Mouse (Mus musculus) heart, postnatal 0 days (tissue): ENCODE measurements around the gene Ap2m1. TPM values are rescaled to one million over a fixed set of nuclear protein-coding genes. Genes with fewer than 3 reads are reported as not detected.

Experiments
- ATAC-seq: fragments of 200-750 bp; cut with Nextera tagmentation; 2 replicates; pipeline ENCODE4 v1.8.0; 2017; ENCODE audit warnings: low read depth, moderate number of reproducible peaks, moderate library complexity; ENCODE audit not compliant: insufficient read depth
- DNase-seq: peaks from one replicate; pipeline ENCODE4 v3.0.0-alpha.2; 2016; ENCODE audit warnings: low spot score
- H3K27ac ChIP-seq: fragments of 300-500 bp; sonication (generic); 2 replicates; pipeline ENCODE4 v1.5.1; 2014; ENCODE audit warnings: low read depth, mild to moderate bottlenecking
- H3K27me3 ChIP-seq: fragments of 300-500 bp; sonication (generic); 2 replicates; pipeline ENCODE4 v1.6.1; 2014; ENCODE audit warnings: low read length, mixed read lengths; ENCODE audit not compliant: control insufficient read depth, insufficient read depth
- H3K36me3 ChIP-seq: fragments of 300-500 bp; sonication (generic); replicated peaks from 2 replicates; pipeline ENCODE4 v1.6.1; 2014; ENCODE audit warnings: low read length, mixed read lengths; ENCODE audit not compliant: control insufficient read depth, insufficient read depth
- H3K4me1 ChIP-seq: fragments of 300-500 bp; sonication (generic); 2 replicates; pipeline ENCODE4 v1.6.1; 2014; ENCODE audit warnings: antibody characterized with exemption; ENCODE audit not compliant: control insufficient read depth, insufficient read depth
- H3K4me2 ChIP-seq: fragments of 300-500 bp; sonication (generic); 2 replicates; pipeline ENCODE4 v1.6.1; 2014; ENCODE audit warnings: low read depth, mild to moderate bottlenecking, low read length, moderate library complexity
- H3K4me3 ChIP-seq: fragments of 300-500 bp; sonication (generic); 2 replicates; pipeline ENCODE4 v1.5.1; 2014; ENCODE audit warnings: low read depth, low read length
- H3K9ac ChIP-seq: fragments of 300-500 bp; sonication (generic); replicated peaks from 2 replicates; pipeline ENCODE4 v1.6.1; 2014; ENCODE audit warnings: low read depth, low read length, mixed read lengths
- H3K9me3 ChIP-seq: fragments of 300-500 bp; sonication (generic); replicated peaks from 2 replicates; pipeline ENCODE4 v1.6.1; 2016; ENCODE audit warnings: low read length; ENCODE audit not compliant: control insufficient read depth
- CTCF ChIP-seq: IDR thresholded peaks from 2 replicates; pipeline ENCODE4 v1.5.1; 2016; ENCODE audit warnings: antibody characterized with exemption, control low read depth, low read depth
- EP300 ChIP-seq: IDR thresholded peaks from 2 replicates; pipeline ENCODE4 v1.6.1; 2016; ENCODE audit warnings: antibody characterized with exemption, low read depth
- WGBS: fragments of 180-500 bp; shearing (Covaris S2); extraction: QIAGEN DNeasy Blood & Tissue Kit; methylation state at CpG from one replicate; pipeline ENCODE4 v1.1.7; 2014; 5-methylcytosine and 5-hydroxymethylcytosine counted together
- polyA plus RNA-seq: library from polyadenylated mRNA; unstranded; fragments of >200 nt; fragmentation: Nextera tagmentation; extraction: Ambion mirVana; gene quantifications from 2 replicates; pipeline ENCODE4 v1.2.1, GENCODE M21; 2015
- total RNA-seq: library from RNA; depleted of rRNA; stranded (reverse); fragments of >200 nt; gene quantifications from 2 replicates; pipeline ENCODE4 v1.2.3, GENCODE M21; 2014; ENCODE audit warnings: low replicate concordance

Ap2m1 gene
- total and polyA plus RNA-seq, 2 experiments from 2014 or later: 363 to 429 TPM

DNA sequence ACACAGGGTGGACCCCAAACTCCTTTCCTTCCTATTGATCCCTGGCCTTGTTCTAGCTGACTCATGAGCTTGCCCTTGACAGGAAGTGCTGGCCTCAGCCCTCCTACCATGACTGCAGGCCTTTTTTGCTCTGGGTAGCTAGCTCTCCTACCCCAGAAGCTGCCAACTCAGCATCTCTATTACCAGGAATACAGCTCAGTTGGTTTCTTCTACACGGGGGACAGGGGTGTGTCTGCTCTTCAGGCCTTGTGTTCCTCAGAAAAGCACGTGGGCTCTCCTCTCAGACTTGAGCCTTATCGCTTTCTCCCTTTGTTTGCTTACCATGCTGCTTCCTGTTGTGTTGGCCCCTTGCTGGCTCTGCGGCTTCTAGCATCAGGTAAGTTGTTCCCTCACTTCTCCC lies 5.2 kb downstream of the Ap2m1 start:
- peaks cover 21% of the 10 kb centered on the region for H3K4me1 ChIP-seq
- ATAC-seq (no peak), DNase-seq (no peak)
- peaks cover 69% of the 10 kb centered on the region for H3K36me3 ChIP-seq
- WGBS: 64% methylated on average over 4 of the region's 4 CpGs
- TF ChIP-seq EP300: no peak
- TF ChIP-seq CTCF: no peak
- no peak overlapping the region for H3K27ac ChIP-seq
- no peak overlapping the region for H3K4me3 ChIP-seq
- no peaks in the 10 kb centered on the region for H3K27me3 ChIP-seq
- H3K4me2 ChIP-seq: no peak overlapping the region
- no peaks in the 10 kb centered on the region for H3K9me3 ChIP-seq
- H3K9ac ChIP-seq: no peak overlapping the region

DNA sequence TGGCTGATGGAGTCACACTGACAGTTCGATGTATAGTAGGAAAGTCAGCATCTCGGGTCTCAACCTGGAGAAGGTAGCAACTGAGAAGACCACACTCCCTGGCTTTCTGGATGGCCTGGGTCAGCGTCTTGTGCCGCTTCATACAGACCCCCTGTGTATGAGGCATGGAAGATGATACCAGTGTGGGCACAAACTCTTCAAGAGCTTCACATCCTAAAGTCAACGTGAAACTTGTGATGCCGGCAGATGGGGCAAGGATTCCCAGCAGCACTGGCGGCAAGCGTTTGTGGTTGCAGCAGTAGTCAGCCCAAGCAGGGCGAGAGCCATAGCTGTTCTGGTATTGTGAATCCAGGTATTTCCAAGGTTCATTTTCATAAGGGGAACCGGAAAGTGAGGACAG lies 10.4 kb downstream of the Ap2m1 start:
- Histone ChIP-seq H3K36me3 (peaks cover 53% of the 10 kb centered on the region), H3K4me1 (peaks cover 13% of the 10 kb centered on the region), H3K27ac (no peak overlapping the region), H3K4me2 (no peak overlapping the region), H3K27me3 (no peaks in the 10 kb centered on the region), H3K9me3 (no peaks in the 10 kb centered on the region), H3K9ac (no peak overlapping the region), H3K4me3 (no peak overlapping the region)
- TF ChIP-seq EP300 (no peak), CTCF (no peak)
- ATAC-seq: no peak
- 88% methylated on average over 10 of the region's 10 CpGs for WGBS
- DNase-seq: no peak

DNA sequence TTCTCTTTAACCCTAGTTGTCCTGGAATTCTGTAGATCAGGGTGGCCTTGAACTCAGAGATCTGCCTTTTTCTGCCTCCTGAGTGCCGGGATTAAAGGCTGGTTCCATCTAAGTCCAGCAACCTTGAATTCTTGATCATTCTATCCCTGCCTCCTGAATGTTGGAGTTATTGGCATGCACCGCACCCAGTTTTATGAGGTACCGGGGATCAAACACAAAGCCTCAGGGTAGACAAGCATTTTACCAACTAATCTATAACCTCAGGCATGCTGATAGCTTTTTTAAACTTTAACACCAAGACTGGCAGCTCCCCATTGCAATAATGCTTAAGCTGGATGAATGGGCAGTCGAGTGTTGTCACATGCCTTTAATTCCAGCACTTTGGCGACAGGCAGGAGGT lies 12.1 kb downstream of the Ap2m1 start:
- Histone ChIP-seq H3K4me1 (peaks cover 13% of the 10 kb centered on the region), H3K27ac (peak overlapping the region; percentile 44), H3K27me3 (no peaks in the 10 kb centered on the region), H3K9me3 (no peaks in the 10 kb centered on the region), H3K4me2 (peak overlapping the region; percentile 87), H3K4me3 (peak overlapping the region; percentile 73), H3K36me3 (peaks cover 51% of the 10 kb centered on the region), H3K9ac (peak overlapping the region; percentile 51; the same call in 1 of the 2 replicates)
- WGBS: 37% methylated on average over 5 of the region's 5 CpGs
- TF ChIP-seq CTCF (no peak), EP300 (no peak)
- DNase-seq (no peak), ATAC-seq (no peak)

DNA sequence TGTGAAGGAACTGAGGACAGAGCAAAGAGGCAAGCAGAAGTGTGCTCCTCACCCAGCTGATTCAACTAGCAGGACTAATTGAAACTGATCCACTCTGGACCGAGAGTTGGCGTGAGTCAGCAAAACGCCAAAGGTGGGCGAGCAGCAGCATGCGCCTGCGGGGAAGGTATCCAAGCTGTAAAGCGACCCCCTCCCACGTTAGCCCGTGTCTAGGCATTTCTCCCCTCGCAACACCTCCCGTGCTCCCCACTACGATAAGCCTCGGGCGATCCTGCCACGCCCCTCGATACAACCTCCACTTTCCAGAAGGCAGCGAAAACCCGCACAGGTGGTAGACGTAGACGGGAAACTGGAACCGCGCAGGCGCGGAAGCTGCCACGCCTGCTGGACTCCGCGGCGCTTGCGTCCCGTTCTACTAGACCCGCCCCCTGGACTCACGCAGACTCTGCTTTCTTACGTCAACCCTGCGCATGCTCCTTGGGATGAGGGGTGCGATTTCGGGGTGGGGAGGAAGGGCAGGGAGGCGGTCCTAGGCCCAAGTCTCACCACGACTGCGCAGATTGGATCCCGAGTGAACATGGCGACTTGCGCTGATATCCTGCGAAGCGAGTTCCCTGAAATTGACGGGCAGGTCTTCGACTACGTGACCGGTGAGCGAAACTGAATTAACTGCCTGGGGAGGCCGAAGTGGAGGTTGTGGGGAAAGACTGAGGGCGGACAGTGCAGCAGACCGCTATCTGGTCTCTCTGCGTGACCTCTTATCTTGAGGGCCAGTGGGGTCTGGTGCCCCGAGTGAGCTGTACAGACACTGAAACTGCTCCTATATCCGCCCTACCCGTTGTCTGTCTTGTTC lies 13.0 kb downstream of the Ap2m1 start, which contains the start of gene Abcf3:
Gene Abcf3, plus strand, starts transcription at position 482 of the 853 bp plus-strand sequence.
- H3K4me1 ChIP-seq: peaks cover 13% of the 10 kb centered on the region
- H3K9me3 ChIP-seq: no peaks in the 10 kb centered on the region
- peaks cover 52% of the 10 kb centered on the region for H3K36me3 ChIP-seq
- H3K27me3 ChIP-seq: no peaks in the 10 kb centered on the region
- ATAC-seq (peak; percentile 99), DNase-seq (peak; percentile 99)
- WGBS: under 1% methylated on average over 56 of the region's 56 CpGs
- H3K4me2 ChIP-seq: peak within 1 kb of the TSS; percentile 87
- H3K27ac ChIP-seq: peak within 1 kb of the TSS; percentile 65
- H3K9ac ChIP-seq: peak within 1 kb of the TSS; percentile 68
- peak within 1 kb of the TSS; percentile 73 for H3K4me3 ChIP-seq
- no peak for TF ChIP-seq EP300
- no peak for TF ChIP-seq CTCF

DNA sequence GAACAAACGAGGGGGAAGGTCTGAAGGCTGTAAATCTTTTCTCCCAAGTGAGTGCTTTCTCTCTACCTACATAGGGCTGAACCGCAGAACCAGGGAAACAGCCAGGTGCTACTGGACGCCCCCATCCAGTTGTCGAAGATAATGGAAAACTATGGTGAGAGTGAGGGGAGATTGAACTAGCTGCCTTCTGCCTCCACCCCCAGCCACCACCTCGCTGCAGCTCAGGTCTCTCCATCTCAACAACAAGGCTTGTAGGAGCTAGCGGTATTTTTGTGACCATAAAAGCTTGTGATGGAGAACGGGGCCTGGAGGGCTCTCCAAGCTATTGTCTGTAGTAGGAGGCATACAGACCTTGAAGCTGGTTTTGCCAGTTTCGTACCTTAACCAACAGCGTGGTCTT lies 13.9 kb downstream of the Ap2m1 start:
- H3K4me2 ChIP-seq: peak overlapping the region; percentile 72
- H3K4me1 ChIP-seq: peaks cover 13% of the 10 kb centered on the region
- H3K27ac ChIP-seq: no peak overlapping the region
- DNase-seq: no peak
- H3K9ac ChIP-seq: peak overlapping the region; percentile 68
- H3K9me3 ChIP-seq: no peaks in the 10 kb centered on the region
- no peaks in the 10 kb centered on the region for H3K27me3 ChIP-seq
- WGBS: 40% methylated on average over 9 of the region's 9 CpGs
- H3K36me3 ChIP-seq: peaks cover 54% of the 10 kb centered on the region
- H3K4me3 ChIP-seq: peak overlapping the region; percentile 73
- TF ChIP-seq CTCF: no peak
- no peak for TF ChIP-seq EP300
- ATAC-seq: no peak
